Mouse (Mus musculus): ENCODE measurements around the gene Metrnl. TPM values are rescaled to one million over a fixed set of nuclear protein-coding genes. Genes with fewer than 3 reads are reported as not detected.

The Metrnl gene
- 9.2 and 11.9 TPM in 2 replicates for polyA plus RNA-seq (2015; fragmentation: Nextera tagmentation; extraction: Ambion mirVana)

DNA sequence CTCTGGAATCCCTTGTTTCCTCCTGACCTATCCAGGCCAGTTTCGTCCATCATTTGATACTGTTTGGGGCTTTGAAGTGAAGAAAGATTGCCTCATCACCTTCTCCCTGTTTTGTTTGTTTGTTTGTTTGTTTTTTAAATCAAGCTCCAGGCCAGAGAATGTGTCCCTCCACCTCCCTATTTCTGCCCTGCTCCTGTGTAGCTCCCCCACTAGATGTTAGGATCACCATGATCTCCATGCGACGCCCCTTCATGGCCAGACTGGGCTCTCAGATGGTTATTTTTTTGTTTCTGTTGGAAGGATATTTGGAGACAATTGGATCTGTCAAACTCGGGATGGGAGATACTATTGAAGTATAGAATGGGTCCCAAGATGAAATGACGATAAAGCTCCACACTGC is at the start of gene Metrnl:
Gene Metrnl (plus strand): TSS at position 301 of the 400 bp plus-strand sequence.

DNA sequence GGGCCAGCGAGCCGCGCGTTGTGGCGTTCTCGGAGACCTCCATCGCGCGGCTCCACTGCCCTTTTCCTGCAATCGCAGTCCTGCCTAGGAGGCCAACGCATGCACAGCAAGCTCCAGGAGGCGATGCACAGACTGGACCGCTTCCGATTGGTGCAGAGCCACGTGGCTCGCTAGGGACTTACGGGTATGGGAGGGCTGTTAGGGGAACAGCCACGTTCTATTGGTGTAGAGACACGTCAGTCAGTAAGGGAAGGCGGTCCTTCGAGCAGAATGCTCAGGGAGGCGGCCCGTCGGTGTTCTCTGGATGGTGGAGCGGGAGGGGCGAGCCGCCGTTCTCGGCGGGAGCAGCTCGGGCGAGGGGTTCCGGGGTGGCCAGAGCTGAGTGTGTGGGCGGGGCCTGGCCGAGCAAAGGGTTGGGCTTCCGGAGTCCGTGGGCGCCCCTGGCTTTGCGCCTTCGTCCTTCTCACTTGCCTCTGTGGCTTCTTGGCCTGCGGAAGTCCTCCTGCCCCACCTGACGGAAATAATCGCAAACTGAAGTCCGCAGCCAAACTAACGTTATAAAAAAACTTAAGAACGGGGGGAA is 28.3 kb upstream of the Metrnl start, which contains the start of gene B3gntl1:
Gene B3gntl1 (minus strand): TSS at position 164 of the 583 bp plus-strand sequence.

Other genes starting within 250 kb of the Metrnl start
- 25.2 and 26.2 TPM in 2 replicates for gene Tbcd, start 249.6 kb upstream of the Metrnl start, polyA plus RNA-seq (2015; fragmentation: Nextera tagmentation; extraction: Ambion mirVana)
- 0.44 and 0.48 TPM in 2 replicates for gene Zfp750, start 182.2 kb upstream of the Metrnl start, polyA plus RNA-seq (2015; fragmentation: Nextera tagmentation; extraction: Ambion mirVana)
- gene B3gntl1, start 28.4 kb upstream of the Metrnl start, polyA plus RNA-seq (2015; fragmentation: Nextera tagmentation; extraction: Ambion mirVana): 3.1 and 4.3 TPM in 2 replicates
- not detected in 2 replicates for gene Ptchd3, start 128.7 kb downstream of the Metrnl start, polyA plus RNA-seq (2015; fragmentation: Nextera tagmentation; extraction: Ambion mirVana)